Mouse (Mus musculus) neural tube, embryonic 15.5 days (tissue): ENCODE results near the gene Flvcr1. TPM values are rescaled to one million over a fixed set of nuclear protein-coding genes. Genes with fewer than 3 reads are reported as not detected.

Experiments used
- ATAC-seq: fragments of 200-750 bp; cut with Nextera tagmentation; 2 replicates; pipeline ENCODE4 v1.8.0; 2017; ENCODE audit warnings: mild to moderate bottlenecking, moderate TSS enrichment, moderate library complexity; ENCODE audit not compliant: low FRiP score
- H3K27ac ChIP-seq: fragments of 300-500 bp; sonication (generic); replicated peaks from 2 replicates; pipeline ENCODE4 v1.5.1; 2015; ENCODE audit warnings: mild to moderate bottlenecking, inconsistent platforms
- H3K27me3 ChIP-seq: fragments of 300-500 bp; sonication (generic); replicated peaks from 2 replicates; pipeline ENCODE4 v1.6.1; 2015; ENCODE audit warnings: inconsistent platforms
- H3K36me3 ChIP-seq: fragments of 300-500 bp; sonication (generic); 2 replicates; pipeline ENCODE4 v1.6.1; 2015; ENCODE audit warnings: inconsistent platforms
- H3K4me1 ChIP-seq: fragments of 300-500 bp; sonication (generic); 2 replicates; pipeline ENCODE4 v1.6.1; 2015; ENCODE audit warnings: inconsistent platforms
- H3K4me2 ChIP-seq: fragments of 300-500 bp; sonication (generic); 2 replicates; pipeline ENCODE4 v1.6.1; 2015; ENCODE audit warnings: inconsistent platforms, mild to moderate bottlenecking, moderate library complexity
- H3K4me3 ChIP-seq: fragments of 300-500 bp; sonication (generic); replicated peaks from 2 replicates; pipeline ENCODE4 v1.5.1; 2015; ENCODE audit warnings: mild to moderate bottlenecking, inconsistent platforms
- H3K9ac ChIP-seq: fragments of 300-500 bp; sonication (generic); replicated peaks from 2 replicates; pipeline ENCODE4 v1.6.1; 2015; ENCODE audit warnings: mild to moderate bottlenecking, inconsistent platforms
- H3K9me3 ChIP-seq: fragments of 300-500 bp; sonication (generic); replicated peaks from 2 replicates; pipeline ENCODE4 v1.6.1; 2016; ENCODE audit warnings: inconsistent platforms
- WGBS: fragments of 180-500 bp; shearing (Covaris S2); methylation state at CpG from one replicate; pipeline ENCODE4 v1.1.7; 2015; ENCODE audit warnings: mixed read lengths; 5-methylcytosine and 5-hydroxymethylcytosine counted together
- polyA plus RNA-seq: library from polyadenylated mRNA; unstranded; fragments of >200 nt; fragmentation: Nextera tagmentation; extraction: Ambion mirVana; gene quantifications from 2 replicates; pipeline ENCODE4 v1.2.1, GENCODE M21; 2015

Flvcr1 gene
- polyA plus RNA-seq, 1 experiment from 2014 or later: 7.5 TPM

- Histone ChIP-seq H3K4me2 (no peak overlapping the region), H3K9me3 (no peaks in the 10 kb centered on the region), H3K36me3 (peaks cover 71% of the 10 kb centered on the region), H3K27ac (no peak overlapping the region), H3K27me3 (no peaks in the 10 kb centered on the region), H3K4me1 (no peaks in the 10 kb centered on the region), H3K4me3 (no peak overlapping the region), H3K9ac (no peak overlapping the region)
- 95% methylated on average over 5 of the region's 5 CpGs for WGBS
- ATAC-seq: no peak
These were observed 17.3 kb downstream of the Flvcr1 start for GRCm38 (mm10) chr1:191008707-191009106.

- Histone ChIP-seq H3K9me3 (no peaks in the 10 kb centered on the region), H3K27ac (no peak overlapping the region), H3K4me2 (no peak overlapping the region), H3K27me3 (no peaks in the 10 kb centered on the region), H3K36me3 (peaks cover 19% of the 10 kb centered on the region), H3K4me3 (no peak overlapping the region), H3K4me1 (no peaks in the 10 kb centered on the region), H3K9ac (no peak overlapping the region)
- 64% methylated on average over 6 of the region's 6 CpGs for WGBS
- ATAC-seq: no peak
These were observed 23.8 kb downstream of the Flvcr1 start for GRCm38 (mm10) chr1:191002201-191002600.

GRCm38 (mm10) chr1:191000686-191001085, 25.3 kb downstream of the Flvcr1 start:
- H3K4me3 ChIP-seq: no peak overlapping the region
- ATAC-seq: no peak
- H3K4me1 ChIP-seq: no peaks in the 10 kb centered on the region
- H3K4me2 ChIP-seq: no peak overlapping the region
- H3K36me3 ChIP-seq: peaks cover 11% of the 10 kb centered on the region; the same call in 1 of the 2 replicates
- H3K9ac ChIP-seq: no peak overlapping the region
- WGBS: 69% methylated on average over 3 of the region's 3 CpGs
- no peaks in the 10 kb centered on the region for H3K9me3 ChIP-seq
- no peaks in the 10 kb centered on the region for H3K27me3 ChIP-seq
- no peak overlapping the region for H3K27ac ChIP-seq

- Histone ChIP-seq H3K9me3 (no peaks in the 10 kb centered on the region), H3K4me3 (no peak overlapping the region), H3K9ac (no peak overlapping the region), H3K36me3 (no peaks in the 10 kb centered on the region), H3K27me3 (no peaks in the 10 kb centered on the region), H3K4me1 (no peaks in the 10 kb centered on the region), H3K4me2 (no peak overlapping the region), H3K27ac (no peak overlapping the region)
- ATAC-seq: no peak
- WGBS: 64% methylated on average over 1 of the region's 1 CpGs
These were observed 27.9 kb downstream of the Flvcr1 start for GRCm38 (mm10) chr1:190998027-190998426.

GRCm38 (mm10) chr1:190996346-190996877, 29.5 kb downstream of the Flvcr1 start:
- no peaks in the 10 kb centered on the region for H3K4me1 ChIP-seq
- H3K9ac ChIP-seq: no peak overlapping the region
- no peak for ATAC-seq
- H3K27me3 ChIP-seq: no peaks in the 10 kb centered on the region
- H3K4me3 ChIP-seq: no peak overlapping the region
- no peak overlapping the region for H3K27ac ChIP-seq
- 69% methylated on average over 6 of the region's 6 CpGs for WGBS
- H3K4me2 ChIP-seq: no peak overlapping the region
- no peaks in the 10 kb centered on the region for H3K9me3 ChIP-seq
- H3K36me3 ChIP-seq: no peaks in the 10 kb centered on the region

GRCm38 (mm10) chr1:190995548-190995947, 30.4 kb downstream of the Flvcr1 start:
- H3K27me3 ChIP-seq: no peaks in the 10 kb centered on the region
- 49% methylated on average over 7 of the region's 7 CpGs for WGBS
- no peaks in the 10 kb centered on the region for H3K36me3 ChIP-seq
- H3K9ac ChIP-seq: no peak overlapping the region
- no peak overlapping the region for H3K27ac ChIP-seq
- no peak overlapping the region for H3K4me3 ChIP-seq
- no peak for ATAC-seq
- no peaks in the 10 kb centered on the region for H3K9me3 ChIP-seq
- no peak overlapping the region for H3K4me2 ChIP-seq
- no peaks in the 10 kb centered on the region for H3K4me1 ChIP-seq

- Histone ChIP-seq H3K9me3 (no peaks in the 10 kb centered on the region), H3K27me3 (no peaks in the 10 kb centered on the region), H3K4me3 (no peak overlapping the region), H3K27ac (no peak overlapping the region), H3K9ac (no peak overlapping the region), H3K4me1 (no peaks in the 10 kb centered on the region), H3K36me3 (no peaks in the 10 kb centered on the region), H3K4me2 (no peak overlapping the region)
- ATAC-seq: no peak
- WGBS: 86% methylated on average over 9 of the region's 9 CpGs
These were observed 36.4 kb downstream of the Flvcr1 start for GRCm38 (mm10) chr1:190989437-190990082.

GRCm38 (mm10) chr1:190981412-190981811, 44.5 kb downstream of the Flvcr1 start:
- 88% methylated on average over 4 of the region's 4 CpGs for WGBS
- H3K9me3 ChIP-seq: no peaks in the 10 kb centered on the region
- H3K9ac ChIP-seq: no peak overlapping the region
- no peak for ATAC-seq
- no peaks in the 10 kb centered on the region for H3K36me3 ChIP-seq
- no peak overlapping the region for H3K4me3 ChIP-seq
- H3K27ac ChIP-seq: no peak overlapping the region
- no peak overlapping the region for H3K4me2 ChIP-seq
- no peaks in the 10 kb centered on the region for H3K27me3 ChIP-seq
- H3K4me1 ChIP-seq: peaks cover 14% of the 10 kb centered on the region

GRCm38 (mm10) chr1:190980470-190980869, 45.5 kb downstream of the Flvcr1 start:
- Histone ChIP-seq H3K9ac (no peak overlapping the region), H3K36me3 (no peaks in the 10 kb centered on the region), H3K27ac (no peak overlapping the region), H3K27me3 (no peaks in the 10 kb centered on the region), H3K4me3 (no peak overlapping the region), H3K4me2 (no peak overlapping the region), H3K4me1 (peaks cover 23% of the 10 kb centered on the region), H3K9me3 (no peaks in the 10 kb centered on the region)
- WGBS: 94% methylated on average over 1 of the region's 1 CpGs
- ATAC-seq: no peak

- Histone ChIP-seq H3K4me2 (peak within 1 kb of the TSS; percentile 83), H3K4me1 (peaks cover 36% of the 10 kb centered on the region), H3K27ac (peak within 1 kb of the TSS; percentile 97), H3K36me3 (peaks cover 12% of the 10 kb centered on the region), H3K9me3 (no peaks in the 10 kb centered on the region), H3K4me3 (peak within 1 kb of the TSS; percentile 78), H3K27me3 (no peaks in the 10 kb centered on the region), H3K9ac (peak within 1 kb of the TSS; percentile 96)
- peak; percentile 97 for ATAC-seq
- WGBS: under 1% methylated on average over 38 of the region's 38 CpGs
These were observed 46.8 kb downstream of the Flvcr1 start, which contains the start of gene Vash2 for GRCm38 (mm10) chr1:190979100-190979563. TSS of gene Vash2 (minus strand) at chr1:190979296.

GRCm38 (mm10) chr1:190978511-190979073, 47.4 kb downstream of the Flvcr1 start:
- under 1% methylated on average over 46 of the region's 46 CpGs for WGBS
- Histone ChIP-seq H3K27me3 (no peaks in the 10 kb centered on the region), H3K36me3 (peaks cover 17% of the 10 kb centered on the region), H3K9ac (peak overlapping the region; percentile 96), H3K4me2 (peak overlapping the region; percentile 83), H3K4me1 (peaks cover 40% of the 10 kb centered on the region), H3K27ac (peak overlapping the region; percentile 97), H3K4me3 (peak overlapping the region; percentile 78), H3K9me3 (no peaks in the 10 kb centered on the region)
- ATAC-seq: peak; percentile 77

GRCm38 (mm10) chr1:190978001-190978400, 48.0 kb downstream of the Flvcr1 start:
- Histone ChIP-seq H3K36me3 (peaks cover 21% of the 10 kb centered on the region), H3K9me3 (no peaks in the 10 kb centered on the region), H3K4me2 (peak overlapping the region; percentile 83), H3K27me3 (no peaks in the 10 kb centered on the region), H3K9ac (peak overlapping the region; percentile 96), H3K27ac (peak overlapping the region; percentile 97), H3K4me3 (peak overlapping the region; percentile 78), H3K4me1 (peaks cover 46% of the 10 kb centered on the region)
- ATAC-seq: peak; percentile 13; the same call in 1 of the 2 replicates
- WGBS: under 1% methylated on average over 22 of the region's 22 CpGs
